Mouse (Mus musculus) heart, embryonic 16.5 days (tissue): ENCODE results near the gene Opn5. TPM values are rescaled to one million over a fixed set of nuclear protein-coding genes. Genes with fewer than 3 reads are reported as not detected.

Experiments
- polyA plus RNA-seq: library from polyadenylated mRNA; unstranded; fragments of >200 nt; fragmentation: Nextera tagmentation; extraction: Ambion mirVana; gene quantifications from 2 replicates; pipeline ENCODE4 v1.2.1, GENCODE M21; 2015

The Opn5 gene
- polyA plus RNA-seq, 1 experiment from 2014 or later: not detected

Other genes with a start within 250 kb of the Opn5 start
- not detected in 2 replicates for gene Adgrf4, start 80.9 kb upstream of the Opn5 start, polyA plus RNA-seq
- 0.07 TPM in 1 of 2 replicates, not detected in the other for gene Adgrf2, start 130.8 kb upstream of the Opn5 start, polyA plus RNA-seq